ENCODE assay signal across 8 mouse cellular contexts in genomic region chr2:75137133-75137982, GRCm38 (mm10).
DNase-seq lines count a peak whose midpoint lies in the region; ATAC-seq and TF ChIP-seq lines count a peak whose summit lies in the region.

No protein-coding gene starts in this region.

- no peak for TF ChIP-seq CTCF in forebrain, postnatal 0 days (IDR thresholded peaks at IDR 0.05; ENCODE audit: low read depth)
- TF ChIP-seq CTCF in midbrain, postnatal 0 days (IDR thresholded peaks at IDR 0.05), result no peak

- peaks cover 60% of the 10 kb centered on the region for H3K27me3 ChIP-seq in forebrain, postnatal 0 days (ENCODE audit: insufficient read depth, low read length)
- H3K27me3 ChIP-seq in kidney, embryonic 14.5 days (ENCODE audit: control insufficient read depth, insufficient read depth, low read length), result no peaks in the 10 kb centered on the region; the same call in 1 of the 2 replicates
- peaks cover 50% of the 10 kb centered on the region for H3K27me3 ChIP-seq in midbrain, postnatal 0 days (ENCODE audit: insufficient read depth, low read length)

- no peak for ATAC-seq in forebrain, postnatal 0 days
- peak; percentile 68 for ATAC-seq in kidney, embryonic 14.5 days (ENCODE audit: low FRiP score, low TSS enrichment)
- ATAC-seq in midbrain, postnatal 0 days (ENCODE audit: low FRiP score), result 0 out of 2 replicates have a peak, but pooled peaks have one; percentile 34

- peak overlapping the region; percentile 35 for H3K4me3 ChIP-seq in forebrain, postnatal 0 days (ENCODE audit: low read depth, low read length)
- peak overlapping the region; percentile 54 for H3K4me3 ChIP-seq in kidney, embryonic 14.5 days (ENCODE audit: low read length)
- H3K4me3 ChIP-seq in midbrain, postnatal 0 days (ENCODE audit: low read depth, low read length), result peak overlapping the region; percentile 37

- H3K4me2 ChIP-seq in forebrain, postnatal 0 days (ENCODE audit: low read depth), result peak overlapping the region; percentile 61
- H3K4me2 ChIP-seq in kidney, embryonic 14.5 days (replicated peaks; ENCODE audit: low read depth, low read length), result peak overlapping the region; percentile 86
- H3K4me2 ChIP-seq in midbrain, postnatal 0 days (ENCODE audit: low read depth, low read length, poor library complexity, severe bottlenecking), result peak overlapping the region; percentile 80

- peaks cover 7% of the 10 kb centered on the region; the same call in 1 of the 2 replicates for H3K4me1 ChIP-seq in forebrain, postnatal 0 days (ENCODE audit: insufficient read depth)
- peaks cover 10% of the 10 kb centered on the region for H3K4me1 ChIP-seq in kidney, embryonic 14.5 days (ENCODE audit: control insufficient read depth, insufficient read depth, low read length)
- H3K4me1 ChIP-seq in midbrain, postnatal 0 days (ENCODE audit: insufficient read depth, low read length), result peaks cover 6% of the 10 kb centered on the region; the same call in 1 of the 2 replicates

- H3K27ac ChIP-seq in forebrain, postnatal 0 days (ENCODE audit: low read depth, low read length), result no peak overlapping the region
- H3K27ac ChIP-seq in kidney, embryonic 14.5 days (ENCODE audit: low read depth, low read length), result peak overlapping the region; percentile 80
- H3K27ac ChIP-seq in midbrain, postnatal 0 days (ENCODE audit: low read depth, low read length), result no peak overlapping the region

- H3K36me3 ChIP-seq in forebrain, postnatal 0 days (ENCODE audit: insufficient read depth), result no peaks in the 10 kb centered on the region
- H3K36me3 ChIP-seq in kidney, embryonic 14.5 days (ENCODE audit: control insufficient read depth, insufficient read depth, low read length), result no peaks in the 10 kb centered on the region
- H3K36me3 ChIP-seq in midbrain, postnatal 0 days (ENCODE audit: insufficient read depth, low read length), result no peaks in the 10 kb centered on the region

- no peaks in the 10 kb centered on the region for H3K9me3 ChIP-seq in forebrain, postnatal 0 days (ENCODE audit: low read length)
- H3K9me3 ChIP-seq in kidney, embryonic 14.5 days (ENCODE audit: control insufficient read depth, low read length), result no peaks in the 10 kb centered on the region
- no peaks in the 10 kb centered on the region for H3K9me3 ChIP-seq in midbrain, postnatal 0 days (ENCODE audit: low read length)

- peak; percentile 56 for DNase-seq in embryo, embryonic 10 days (ENCODE audit: low spot score)
- DNase-seq in embryo, embryonic 9.5 days (ENCODE audit: extremely low spot score), result no peak
- peak; percentile 25 for DNase-seq in Muller cell, postnatal 12 days (ENCODE audit: inconsistent ontology term)
- no peak for DNase-seq in forebrain, postnatal 0 days
- no peak for DNase-seq in midbrain, postnatal 0 days (ENCODE audit: low spot score)
- DNase-seq in spleen, postnatal 4 days (ENCODE audit: low spot score in 2 of 2), result no peak
- DNase-seq in left cerebral cortex, adult 11 months (ENCODE audit: low spot score), result no peak

- WGBS in forebrain, postnatal 0 days, result 3% methylated on average over 42 of the region's 42 CpGs
- whole genome bisulfite sequencing in kidney, embryonic 14.5 days, result under 1% methylated on average over 42 of the region's 42 CpGs
- WGBS in midbrain, postnatal 0 days, result 3% methylated on average over 41 of the region's 42 CpGs

- peak overlapping the region; percentile 22; the same call in 1 of the 2 replicates for H3K9ac ChIP-seq in forebrain, postnatal 0 days
- peak overlapping the region; percentile 62 for H3K9ac ChIP-seq in kidney, embryonic 14.5 days (ENCODE audit: low read depth, low read length)
- H3K9ac ChIP-seq in midbrain, postnatal 0 days (replicated peaks; ENCODE audit: low read length, poor library complexity, severe bottlenecking), result peak overlapping the region; percentile 33

Comparison
In these comparisons a context has a peak if more than half of its experiments do, and no peak if none do; other contexts are left out.
1. DNase-seq: peak in embryo, embryonic 10 days (single experiment) and Muller cell, postnatal 12 days (single experiment); none in embryo, embryonic 9.5 days (single experiment), forebrain, postnatal 0 days (single experiment), midbrain, postnatal 0 days (single experiment), spleen, postnatal 4 days (0 of 2) and left cerebral cortex, adult 11 months (single experiment).
2. Peak in every context shown above with its lines, with median percentiles within 50 percentile points of each other: H3K4me2 ChIP-seq, H3K4me3 ChIP-seq and H3K9ac ChIP-seq.